Mouse (Mus musculus): Measurements from ENCODE around the gene Ghitm. TPM values are rescaled to one million over a fixed set of nuclear protein-coding genes. Genes with fewer than 3 reads are reported as not detected.
"Not testable (repeated sequence)": the region's sequence is repeated elsewhere in the genome, so short reads cannot be mapped to it uniquely, and the experiment has no call there.

Ghitm gene
- 107 and 160 TPM in 2 replicates for total RNA-seq (2017)

DNA sequence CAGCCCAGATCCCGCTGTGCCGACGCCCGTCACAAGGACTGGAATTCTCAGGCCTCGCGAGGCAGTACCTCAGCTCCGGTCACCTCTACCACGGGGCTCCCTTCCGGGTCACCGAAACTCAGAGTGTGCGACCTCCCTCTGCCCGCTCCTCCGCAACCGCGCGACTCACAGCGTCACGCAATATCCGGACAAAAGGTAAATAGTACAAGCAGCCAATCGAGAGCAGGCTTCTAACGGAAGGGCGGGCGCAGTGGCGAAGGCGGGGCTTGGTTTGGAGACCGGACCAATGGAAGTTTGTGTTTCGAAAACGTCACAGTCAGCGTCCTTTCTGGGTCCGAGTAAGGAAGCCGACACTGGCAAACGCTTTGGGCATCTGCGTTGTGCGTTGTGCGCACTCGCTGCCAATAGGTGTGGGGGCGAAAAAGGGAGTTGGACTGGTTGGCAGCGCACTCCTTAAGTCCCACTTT, at the start of gene Ghitm:
Ghitm (minus strand) TSS at position 146 of the 467 bp plus-strand sequence.
- ATAC-seq (replicated peaks in 1 of 2; ENCODE audit: insufficient read depth in 1 of 2, low FRiP score in 2 of 2, low TSS enrichment in 1 of 2, low read depth in 1 of 2, poor library complexity in 2 of 2, severe bottlenecking in 2 of 2), result peak; percentile 98 to 99

DNA sequence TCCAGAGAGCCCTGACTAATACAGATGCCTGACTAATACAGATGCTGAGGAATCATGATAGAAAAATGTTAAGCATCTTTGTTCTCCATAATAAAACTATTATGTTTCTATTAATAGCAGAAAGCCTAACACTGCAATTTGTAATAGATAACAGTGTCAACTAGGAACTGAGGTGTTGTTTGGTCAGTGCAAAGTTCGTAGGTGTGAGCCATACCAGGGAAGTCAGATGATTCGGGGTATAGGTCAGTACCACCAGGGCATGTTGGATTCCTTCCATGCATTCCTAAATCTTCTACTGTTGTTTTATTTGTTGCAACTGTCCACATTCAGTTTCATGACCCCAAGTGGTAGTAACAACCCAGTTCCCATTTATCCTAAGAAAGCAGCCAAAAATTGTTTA, 49.8 kb upstream of the Ghitm start:
- ATAC-seq (replicated peaks in 1 of 2; ENCODE audit: insufficient read depth in 1 of 2, low FRiP score in 2 of 2, low TSS enrichment in 1 of 2, low read depth in 1 of 2, poor library complexity in 2 of 2, severe bottlenecking in 2 of 2), result no peak

DNA sequence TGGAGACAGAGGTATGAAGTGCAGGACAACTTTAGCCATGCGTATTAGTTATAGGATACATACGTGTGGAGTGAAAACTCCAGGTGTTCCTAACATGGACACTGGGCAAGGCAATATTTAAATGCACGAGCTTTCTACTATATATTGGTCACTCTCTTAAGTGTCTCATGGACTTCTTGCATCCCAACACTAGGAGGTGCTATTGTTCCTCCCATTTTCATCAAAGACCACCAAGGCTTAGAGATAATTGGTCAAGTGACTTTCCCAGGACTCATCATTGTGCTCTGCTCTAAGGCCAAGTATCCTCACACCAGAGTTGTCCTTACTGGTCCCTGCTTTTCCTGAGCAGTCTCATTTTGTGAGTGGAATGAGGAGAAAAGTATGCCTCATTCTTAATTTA, 39.4 kb upstream of the Ghitm start:
- ATAC-seq (replicated peaks in 1 of 2; ENCODE audit: insufficient read depth in 1 of 2, low FRiP score in 2 of 2, low TSS enrichment in 1 of 2, low read depth in 1 of 2, poor library complexity in 2 of 2, severe bottlenecking in 2 of 2), result peak; percentile 42 to 45; a peak in 2 of 4 replicates

DNA sequence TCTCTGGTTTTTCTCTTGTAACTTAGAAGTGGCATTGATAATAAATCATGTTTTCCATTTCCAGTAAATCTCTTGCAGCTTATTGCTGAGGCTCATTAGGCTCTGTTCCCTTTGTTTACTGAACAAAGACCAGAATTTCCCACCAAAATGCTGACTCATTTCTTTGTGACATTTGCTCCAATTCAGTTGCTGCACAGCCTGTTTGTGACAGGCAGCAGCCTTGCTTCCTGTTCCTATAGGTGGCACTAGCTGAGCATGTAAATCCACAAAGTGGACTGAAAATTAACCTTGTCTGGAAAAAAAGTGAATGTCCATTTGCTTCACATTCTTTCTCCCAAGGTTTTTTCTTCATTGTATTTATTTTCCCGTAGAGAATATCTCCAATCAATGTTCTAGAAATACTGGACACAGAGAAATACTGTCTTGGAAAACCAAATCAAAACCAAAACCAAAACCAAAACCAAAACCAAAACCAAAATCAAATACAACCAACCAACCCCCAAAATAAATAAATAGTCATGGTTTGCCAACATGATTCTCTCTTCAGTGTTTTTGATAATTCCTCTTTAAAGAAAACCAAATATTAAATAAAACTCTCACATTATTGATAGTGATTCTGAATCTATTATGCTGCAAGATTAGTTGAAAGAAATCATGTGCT, 30.3 kb upstream of the Ghitm start:
- ATAC-seq (replicated peaks in 1 of 2; ENCODE audit: insufficient read depth in 1 of 2, low FRiP score in 2 of 2, low TSS enrichment in 1 of 2, low read depth in 1 of 2, poor library complexity in 2 of 2, severe bottlenecking in 2 of 2), result peak; percentile 93 to 95

DNA sequence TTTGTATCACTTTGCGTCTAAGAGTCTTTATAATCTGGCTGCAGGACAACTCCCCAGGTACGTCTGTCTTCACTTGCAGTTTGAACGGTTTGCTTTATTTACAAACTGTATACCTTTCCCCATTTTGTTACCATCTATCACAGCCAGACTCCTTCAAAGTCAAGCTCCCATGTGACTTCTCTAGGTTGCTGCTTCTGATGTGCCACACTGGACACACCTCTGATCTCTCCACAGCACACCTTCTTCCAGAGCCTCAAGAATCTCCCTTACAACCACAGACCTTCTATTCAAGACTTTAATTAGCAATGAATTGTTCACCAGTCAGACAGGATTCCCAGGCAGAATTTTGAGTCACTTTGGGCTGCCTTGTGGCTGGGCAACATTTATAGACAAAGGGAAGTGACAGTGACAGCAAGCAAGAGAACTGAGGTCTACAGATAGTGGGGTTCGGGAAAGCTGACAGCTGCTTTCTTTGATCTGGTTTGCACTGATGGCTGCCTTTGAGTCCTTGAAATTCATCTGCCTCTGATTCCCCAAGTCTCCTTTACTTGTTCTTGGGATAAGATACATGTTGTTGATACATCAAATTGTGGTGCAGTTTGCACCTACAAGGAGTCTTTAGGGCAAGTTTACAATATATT, 29.4 kb upstream of the Ghitm start:
- ATAC-seq (replicated peaks in 1 of 2; ENCODE audit: insufficient read depth in 1 of 2, low FRiP score in 2 of 2, low TSS enrichment in 1 of 2, low read depth in 1 of 2, poor library complexity in 2 of 2, severe bottlenecking in 2 of 2), result no peak

DNA sequence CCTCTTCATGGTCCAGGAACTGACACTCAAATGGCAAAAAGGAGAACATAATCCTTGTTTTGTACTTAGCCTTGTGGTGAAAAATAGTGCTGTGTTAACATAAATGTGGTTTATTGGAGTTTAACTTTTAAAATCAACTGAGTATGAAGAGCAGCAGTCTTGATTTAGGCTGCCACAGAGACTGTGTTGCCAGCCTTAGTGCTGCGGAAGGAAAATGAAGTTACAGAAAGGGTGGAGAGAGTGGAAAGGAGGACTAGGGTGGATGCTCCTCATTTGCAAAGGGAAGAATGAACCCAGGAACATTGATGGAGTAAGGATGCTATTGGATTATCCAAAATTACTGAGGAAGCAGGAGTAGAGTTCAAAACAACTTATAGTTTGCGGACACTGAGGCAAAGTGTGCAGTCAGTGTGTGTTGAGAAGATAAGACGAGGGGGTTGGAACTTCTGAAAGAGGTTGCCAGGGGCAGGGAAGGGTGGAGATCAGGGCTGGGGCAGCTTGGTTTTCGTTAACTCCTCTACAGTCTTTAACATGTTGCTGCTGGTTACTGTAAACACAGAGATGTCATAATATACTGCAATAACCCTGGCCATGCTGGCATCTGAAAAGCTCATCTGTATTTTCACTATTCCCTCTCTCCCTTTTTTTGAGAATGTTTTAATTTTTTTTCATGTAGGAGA, 28.3 kb upstream of the Ghitm start:
- ATAC-seq (replicated peaks in 1 of 2; ENCODE audit: insufficient read depth in 1 of 2, low FRiP score in 2 of 2, low TSS enrichment in 1 of 2, low read depth in 1 of 2, poor library complexity in 2 of 2, severe bottlenecking in 2 of 2), result peak in 1 of 2 experiments; percentile 36; a peak in 1 of 4 replicates

DNA sequence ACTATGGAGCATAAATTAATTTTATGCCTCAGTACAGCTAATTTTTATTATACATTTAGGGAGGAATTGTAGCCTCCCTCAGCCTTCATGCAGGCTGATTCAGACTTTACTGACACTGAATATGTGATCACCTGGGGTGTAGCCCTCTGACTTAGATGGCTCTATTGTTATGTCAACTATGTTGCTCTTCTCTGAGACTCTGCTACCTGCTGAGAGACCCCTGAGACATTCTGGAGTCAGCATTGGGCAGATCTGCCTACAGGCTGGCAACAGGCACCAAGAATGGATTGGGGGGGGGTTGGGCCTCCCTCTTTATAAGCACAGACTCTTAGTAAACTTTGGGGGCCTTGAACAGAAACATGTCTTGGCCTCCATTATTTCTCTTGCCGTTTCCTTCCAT, 19.3 kb upstream of the Ghitm start:
- ATAC-seq (replicated peaks in 1 of 2; ENCODE audit: insufficient read depth in 1 of 2, low FRiP score in 2 of 2, low TSS enrichment in 1 of 2, low read depth in 1 of 2, poor library complexity in 2 of 2, severe bottlenecking in 2 of 2), result no peak

DNA sequence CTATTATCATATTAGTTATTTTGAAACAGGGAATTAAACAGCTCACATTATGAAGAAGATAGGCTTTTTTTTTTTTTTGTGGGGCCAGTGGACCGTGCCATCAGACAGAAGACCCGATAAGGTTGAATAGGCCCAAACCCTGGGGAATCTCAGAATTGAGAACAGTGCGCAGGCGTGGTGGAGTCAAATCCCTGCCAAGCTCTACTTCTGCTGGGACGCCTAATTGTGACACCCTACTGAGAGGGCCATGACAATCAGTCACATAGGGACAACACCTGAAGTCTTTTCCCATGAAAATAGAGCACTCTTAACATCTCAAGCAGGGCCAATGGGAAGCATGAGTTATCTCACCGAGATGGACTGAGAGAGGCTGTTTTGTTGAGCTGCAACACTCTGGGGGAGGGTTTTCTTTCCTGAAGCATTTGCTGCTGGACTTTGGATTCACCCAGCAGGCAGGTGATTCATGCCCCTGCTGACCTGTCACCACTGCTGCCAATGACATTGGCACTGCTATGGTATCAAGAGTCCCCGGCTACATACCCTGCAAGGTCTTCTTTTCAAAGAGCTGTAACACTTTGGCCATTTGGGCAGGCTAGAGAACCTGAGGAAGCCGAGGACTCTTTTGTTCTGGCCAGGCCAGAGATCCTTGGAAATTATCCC, 4.1 kb upstream of the Ghitm start:
- ATAC-seq (replicated peaks in 1 of 2; ENCODE audit: insufficient read depth in 1 of 2, low FRiP score in 2 of 2, low TSS enrichment in 1 of 2, low read depth in 1 of 2, poor library complexity in 2 of 2, severe bottlenecking in 2 of 2), result no peak

DNA sequence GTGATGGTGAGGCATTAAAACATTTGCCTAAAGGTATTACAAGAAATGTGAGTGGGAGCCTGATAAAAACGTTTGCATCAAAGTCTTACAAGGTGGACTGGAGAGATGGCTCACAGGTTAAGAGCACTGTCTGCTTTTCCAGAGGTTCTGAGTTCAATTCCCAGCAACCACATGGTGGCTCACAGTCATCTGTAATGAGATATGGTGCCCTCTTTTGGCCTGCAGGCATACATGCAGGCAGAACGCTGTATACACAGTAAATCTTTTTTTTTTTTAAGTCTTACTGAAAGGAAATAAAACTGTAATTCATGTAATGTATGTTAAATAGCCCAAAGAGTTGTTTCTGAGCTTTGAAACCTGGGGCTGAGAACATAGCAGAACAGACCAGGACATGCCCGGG, 2.5 kb upstream of the Ghitm start:
- not testable (repeated sequence) for ATAC-seq (replicated peaks in 1 of 2; ENCODE audit: insufficient read depth in 1 of 2, low FRiP score in 2 of 2, low TSS enrichment in 1 of 2, low read depth in 1 of 2, poor library complexity in 2 of 2, severe bottlenecking in 2 of 2)

DNA sequence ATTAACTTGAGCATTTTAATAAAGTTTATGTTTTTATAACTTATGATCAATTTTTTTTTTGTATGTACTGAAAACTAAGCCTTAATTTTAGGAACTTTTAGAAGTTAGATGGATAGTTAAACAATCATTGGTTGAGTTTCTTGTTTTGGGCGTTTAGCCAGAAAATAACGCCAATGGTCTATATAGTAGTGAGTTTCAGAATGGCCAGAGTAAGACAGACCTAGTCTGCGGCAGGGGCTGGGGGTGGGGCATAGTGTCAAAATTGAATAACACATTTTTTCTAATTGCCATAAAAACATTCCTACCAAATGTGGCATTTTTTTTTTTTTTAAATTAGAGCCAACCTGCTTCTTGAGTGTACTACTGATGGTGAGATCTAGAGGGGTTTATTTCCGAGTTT, 1.0 kb upstream of the Ghitm start:
- ATAC-seq (replicated peaks in 1 of 2; ENCODE audit: insufficient read depth in 1 of 2, low FRiP score in 2 of 2, low TSS enrichment in 1 of 2, low read depth in 1 of 2, poor library complexity in 2 of 2, severe bottlenecking in 2 of 2), result no peak

DNA sequence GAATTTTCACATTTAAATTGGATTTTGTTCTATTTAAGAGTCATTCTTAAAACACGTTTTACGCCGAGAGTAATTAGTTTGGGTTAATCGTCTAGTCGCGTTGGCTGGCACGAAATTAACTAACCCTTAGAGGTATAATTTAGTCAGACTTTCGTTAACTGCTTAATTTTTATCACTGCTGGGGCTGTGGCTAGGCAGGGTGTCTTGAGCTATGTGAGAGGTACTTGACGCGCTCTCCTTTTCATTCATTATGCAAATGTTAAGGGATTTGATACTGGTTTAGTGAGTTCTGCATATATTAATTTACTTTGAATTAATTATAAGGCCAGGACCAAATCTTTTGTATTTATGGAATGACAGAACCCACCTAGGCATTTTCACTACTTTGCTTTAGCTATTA, 599 bp upstream of the Ghitm start:
- ATAC-seq (replicated peaks in 1 of 2; ENCODE audit: insufficient read depth in 1 of 2, low FRiP score in 2 of 2, low TSS enrichment in 1 of 2, low read depth in 1 of 2, poor library complexity in 2 of 2, severe bottlenecking in 2 of 2), result peak; percentile 4 to 17; a peak in 2 of 4 replicates

DNA sequence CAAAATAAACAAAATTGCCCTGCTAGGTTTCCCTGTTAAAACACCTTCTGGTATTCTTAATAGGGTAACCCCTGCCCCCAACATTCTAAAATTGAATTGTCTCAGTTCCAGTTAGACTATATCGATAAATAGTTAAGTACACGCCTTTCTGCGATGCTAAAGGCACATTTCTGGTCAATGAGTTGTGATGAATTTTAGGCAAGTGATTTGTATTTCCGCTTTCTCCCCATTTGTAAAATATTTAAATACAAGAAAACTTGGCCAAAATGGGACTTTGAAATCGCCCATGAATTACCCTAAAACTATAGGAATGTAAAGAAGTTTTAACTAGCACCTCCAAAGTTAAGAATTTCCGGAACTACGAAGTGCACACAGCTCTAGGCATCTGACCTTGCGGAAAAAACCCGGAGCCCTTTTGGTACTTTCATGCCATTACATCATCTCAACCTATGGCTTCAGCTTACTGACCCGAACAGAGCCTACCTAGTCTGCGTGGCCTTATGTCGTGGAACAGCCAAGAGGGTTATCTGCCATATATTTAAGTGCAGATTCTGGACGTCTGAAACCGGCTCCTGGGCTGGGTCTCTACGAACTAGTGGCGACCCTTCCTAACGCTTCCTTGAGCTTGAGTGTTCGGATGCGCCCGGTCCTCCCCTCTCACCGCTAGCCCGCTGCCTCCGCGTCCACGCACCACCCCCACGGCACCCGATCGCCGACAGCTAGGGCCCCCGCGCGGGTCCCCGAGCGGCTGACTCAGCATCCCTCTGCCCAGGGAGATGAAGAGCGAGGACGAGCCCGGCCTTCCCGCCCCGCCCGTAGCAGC, 557 bp downstream of the Ghitm start:
- peak; percentile 34 to 44; a peak in 3 of 4 replicates for ATAC-seq (replicated peaks in 1 of 2; ENCODE audit: insufficient read depth in 1 of 2, low FRiP score in 2 of 2, low TSS enrichment in 1 of 2, low read depth in 1 of 2, poor library complexity in 2 of 2, severe bottlenecking in 2 of 2)

DNA sequence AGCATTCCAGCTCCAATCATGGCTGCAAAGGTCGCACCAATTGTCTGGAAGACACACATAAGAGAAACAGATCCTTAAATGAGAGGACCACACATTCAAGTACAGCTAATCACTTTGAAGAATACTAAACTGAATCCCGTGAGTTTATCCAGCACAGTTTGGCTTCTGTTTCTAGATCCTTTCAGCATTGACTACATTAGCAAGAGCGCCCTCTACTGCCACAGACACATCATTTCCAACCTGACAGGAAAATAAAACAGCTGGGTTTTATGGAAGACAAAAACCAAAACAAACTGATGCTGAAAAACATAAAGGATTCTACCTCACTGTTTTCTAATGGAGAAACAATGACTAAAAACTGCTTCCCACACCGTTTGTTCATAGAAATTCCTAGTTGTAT, 7.4 kb downstream of the Ghitm start:
- ATAC-seq (replicated peaks in 1 of 2; ENCODE audit: insufficient read depth in 1 of 2, low FRiP score in 2 of 2, low TSS enrichment in 1 of 2, low read depth in 1 of 2, poor library complexity in 2 of 2, severe bottlenecking in 2 of 2), result peak; percentile 62 to 73; a peak in 3 of 4 replicates

DNA sequence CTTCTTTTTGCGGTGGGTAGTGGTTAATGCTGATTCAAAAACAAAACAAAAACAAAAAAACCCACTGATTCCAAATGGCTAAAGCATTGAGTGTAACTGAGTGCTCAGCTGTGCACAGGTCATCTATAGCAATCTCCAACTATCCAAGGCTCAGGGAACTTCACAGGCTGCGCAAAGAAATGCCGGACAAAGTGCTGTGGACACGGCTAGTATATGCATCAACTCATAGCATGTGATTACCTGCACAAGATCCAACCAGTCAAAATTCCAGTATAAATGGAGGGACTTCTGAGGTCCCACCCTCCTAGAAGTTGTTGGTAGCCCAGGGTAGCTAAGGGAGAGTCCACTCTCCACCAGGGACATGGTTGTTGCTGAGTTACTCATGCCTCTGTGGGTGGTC, 15.8 kb downstream of the Ghitm start:
- no peak for ATAC-seq (replicated peaks in 1 of 2; ENCODE audit: insufficient read depth in 1 of 2, low FRiP score in 2 of 2, low TSS enrichment in 1 of 2, low read depth in 1 of 2, poor library complexity in 2 of 2, severe bottlenecking in 2 of 2)

DNA sequence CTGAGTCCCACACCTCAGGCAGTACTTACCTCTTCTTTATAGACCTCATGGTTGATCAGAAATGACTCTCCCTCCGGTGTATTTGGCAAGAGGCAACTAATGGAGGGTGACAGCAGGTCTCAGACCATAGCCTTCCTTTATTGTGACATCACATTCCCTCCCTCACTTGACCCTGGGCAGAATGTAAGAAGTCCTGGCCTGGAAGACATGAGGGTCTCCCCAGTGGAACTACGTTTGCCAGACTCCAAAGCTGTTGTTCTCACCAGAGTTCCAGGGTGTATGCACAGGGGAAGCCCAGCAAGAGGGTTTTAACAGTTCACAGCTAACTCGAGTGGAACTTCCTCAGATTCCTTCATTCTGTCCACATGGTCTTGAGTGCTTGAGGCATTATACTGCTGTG, 21.1 kb downstream of the Ghitm start, which contains the start of gene 2610528A11Rik:
2610528A11Rik (minus strand) TSS at position 101 of the 400 bp plus-strand sequence.
- no peak; a peak in 1 of 4 replicates for ATAC-seq (replicated peaks in 1 of 2; ENCODE audit: insufficient read depth in 1 of 2, low FRiP score in 2 of 2, low TSS enrichment in 1 of 2, low read depth in 1 of 2, poor library complexity in 2 of 2, severe bottlenecking in 2 of 2)

DNA sequence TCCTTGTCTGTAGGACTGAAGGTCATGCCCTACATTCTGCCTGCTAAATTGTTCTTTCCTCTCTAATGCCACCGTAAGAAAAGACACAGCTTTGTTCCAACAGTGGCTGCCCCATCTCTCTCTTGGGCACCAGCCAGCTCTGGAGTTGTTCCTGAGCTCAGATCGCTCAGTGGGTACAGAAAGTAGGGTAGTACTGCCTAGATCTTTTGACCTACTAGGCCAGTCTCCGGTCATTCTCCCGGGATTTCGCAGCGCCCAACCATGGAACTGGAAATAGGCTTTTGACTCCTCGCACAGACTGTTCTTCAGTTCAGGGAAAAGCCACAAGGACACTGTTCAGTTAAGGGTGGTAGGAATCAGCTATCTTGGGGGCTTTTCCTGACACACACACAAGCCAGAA, 22.1 kb downstream of the Ghitm start:
- no peak for ATAC-seq (replicated peaks in 1 of 2; ENCODE audit: insufficient read depth in 1 of 2, low FRiP score in 2 of 2, low TSS enrichment in 1 of 2, low read depth in 1 of 2, poor library complexity in 2 of 2, severe bottlenecking in 2 of 2)

DNA sequence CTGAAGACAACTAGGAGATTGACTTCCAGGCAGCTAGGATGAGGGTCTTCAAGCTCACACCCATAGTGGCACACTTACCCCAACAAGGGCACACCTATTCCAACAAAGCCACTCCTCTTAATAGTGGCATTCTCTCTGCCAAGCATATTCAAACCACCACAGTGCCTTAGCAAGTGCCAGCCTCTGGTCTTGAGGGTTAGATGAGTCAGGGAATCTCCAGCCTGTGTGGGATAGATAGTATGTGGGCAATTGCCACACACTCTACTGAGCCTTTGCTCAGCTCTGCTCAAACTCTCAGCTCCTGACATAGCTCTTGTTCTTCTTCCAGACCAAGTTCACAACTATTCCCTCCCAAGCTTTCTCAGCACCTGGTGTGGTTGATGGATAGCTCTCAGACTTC, 23.7 kb downstream of the Ghitm start:
- no peak for ATAC-seq (replicated peaks in 1 of 2; ENCODE audit: insufficient read depth in 1 of 2, low FRiP score in 2 of 2, low TSS enrichment in 1 of 2, low read depth in 1 of 2, poor library complexity in 2 of 2, severe bottlenecking in 2 of 2)
